Mouse (Mus musculus): Measurements from ENCODE around the gene Ldhb. TPM values are rescaled to one million over a fixed set of nuclear protein-coding genes. Genes with fewer than 3 reads are reported as not detected.

Ldhb gene
- polyA plus RNA-seq, 1 experiment, result 52.1 TPM

DNA sequence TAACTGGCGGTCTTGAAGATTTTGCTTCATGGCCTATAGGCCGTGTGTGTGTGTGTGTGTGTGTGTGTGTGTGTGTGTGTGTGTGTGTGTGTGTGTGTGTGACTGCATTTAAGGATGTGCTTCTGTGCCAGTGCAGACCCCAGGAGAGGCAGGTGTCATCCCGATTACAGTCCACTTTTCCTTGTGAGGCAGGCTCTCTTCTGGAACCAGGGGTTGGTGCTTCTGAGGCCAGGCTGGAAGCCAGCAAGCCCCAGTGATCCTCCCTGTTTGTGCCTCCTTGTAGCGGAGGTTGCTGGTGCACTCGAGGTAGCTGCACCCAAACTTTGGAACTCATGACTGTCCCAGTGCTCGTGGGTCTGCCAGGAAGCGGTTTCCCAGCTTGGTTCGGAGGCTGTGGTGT, 21.9 kb upstream of the Ldhb start:
- TF ChIP-seq SRF (IDR thresholded peaks at IDR 0.05; ENCODE audit: control insufficient read depth, insufficient read length, low read depth), result no peak
- no peak for TF ChIP-seq TCF12 (IDR thresholded peaks at IDR 0.05; ENCODE audit: insufficient read depth, poor library complexity, severe bottlenecking)
- no peak for TF ChIP-seq MYOG (IDR thresholded peaks at IDR 0.05; ENCODE audit: control insufficient read depth in 1 of 3, insufficient read depth in 1 of 3, insufficient read length in 2 of 3, low read depth in 2 of 3)
- no peak for TF ChIP-seq E2F4 (IDR thresholded peaks at IDR 0.05; ENCODE audit: insufficient read depth)
- no peak for TF ChIP-seq REST (IDR thresholded peaks at IDR 0.05; ENCODE audit: insufficient read depth, insufficient read length)
- no peak for TF ChIP-seq POLR2A (IDR thresholded peaks at IDR 0.05; ENCODE audit: insufficient read length, low read depth)
- TF ChIP-seq POLR2AphosphoS2 (IDR thresholded peaks at IDR 0.05; ENCODE audit: insufficient read length, low read depth), result no peak
- TF ChIP-seq MYOD1 (IDR thresholded peaks at IDR 0.05; ENCODE audit: control insufficient read depth in 1 of 3, insufficient read length in 2 of 3, low read depth in 2 of 3), result no peak
- TF ChIP-seq MAX (IDR thresholded peaks at IDR 0.05; ENCODE audit: low read depth), result no peak
- no peak for TF ChIP-seq TCF3 (IDR thresholded peaks at IDR 0.05; ENCODE audit: insufficient read length, low read depth)
- H3K79me2 ChIP-seq (ENCODE audit: control insufficient read depth, insufficient read depth), result no peaks in the 10 kb centered on the region

GRCm38 (mm10) chr6:142527931-142528562, 20.3 kb upstream of the Ldhb start:
- H3ac ChIP-seq (ENCODE audit: control insufficient read depth, insufficient read length), result no peak overlapping the region
- TF ChIP-seq E2F4 (IDR thresholded peaks at IDR 0.05; ENCODE audit: insufficient read depth) (no peak), MYOD1 (IDR thresholded peaks at IDR 0.05; ENCODE audit: control insufficient read depth in 1 of 3, insufficient read length in 2 of 3, low read depth in 2 of 3) (no peak), CEBPB (IDR thresholded peaks at IDR 0.05; ENCODE audit: insufficient read depth, poor library complexity, severe bottlenecking) (no peak), MYOG (IDR thresholded peaks at IDR 0.05; ENCODE audit: control insufficient read depth in 1 of 3, insufficient read depth in 1 of 3, insufficient read length in 2 of 3, low read depth in 2 of 3) (no peak), USF1 (IDR thresholded peaks at IDR 0.05; ENCODE audit: low read depth) (no peak), POLR2A (IDR thresholded peaks at IDR 0.05; ENCODE audit: insufficient read length, low read depth) (no peak), TCF12 (IDR thresholded peaks at IDR 0.05; ENCODE audit: insufficient read depth, poor library complexity, severe bottlenecking) (no peak), TCF3 (IDR thresholded peaks at IDR 0.05; ENCODE audit: insufficient read length, low read depth) (no peak), POLR2AphosphoS2 (IDR thresholded peaks at IDR 0.05; ENCODE audit: insufficient read length, low read depth) (no peak), REST (IDR thresholded peaks at IDR 0.05; ENCODE audit: insufficient read depth, insufficient read length) (no peak), MAX (IDR thresholded peaks at IDR 0.05; ENCODE audit: low read depth) (no peak), SRF (IDR thresholded peaks at IDR 0.05; ENCODE audit: control insufficient read depth, insufficient read length, low read depth) (no peak)
- H3K4me2 ChIP-seq (ENCODE audit: low read depth), result no peak overlapping the region
- no peaks in the 10 kb centered on the region for H3K27me3 ChIP-seq (ENCODE audit: control insufficient read depth, insufficient read depth, insufficient read length)
- H3K4me3 ChIP-seq, result no peak overlapping the region
- H3K79me2 ChIP-seq (ENCODE audit: control insufficient read depth, insufficient read depth), result no peaks in the 10 kb centered on the region
- no peaks in the 10 kb centered on the region for H3K36me3 ChIP-seq (ENCODE audit: control insufficient read depth, insufficient read depth)

More for the DNA sequence above, 21.9 kb upstream of the Ldhb start:
- H3ac ChIP-seq (ENCODE audit: control insufficient read depth, insufficient read length), result no peak overlapping the region
- no peaks in the 10 kb centered on the region for H3K36me3 ChIP-seq (ENCODE audit: control insufficient read depth, insufficient read depth)
- H3K4me2 ChIP-seq (ENCODE audit: low read depth), result no peak overlapping the region
- H3K27me3 ChIP-seq (ENCODE audit: control insufficient read depth, insufficient read depth, insufficient read length), result no peaks in the 10 kb centered on the region
- H3K4me3 ChIP-seq, result no peak overlapping the region

DNA sequence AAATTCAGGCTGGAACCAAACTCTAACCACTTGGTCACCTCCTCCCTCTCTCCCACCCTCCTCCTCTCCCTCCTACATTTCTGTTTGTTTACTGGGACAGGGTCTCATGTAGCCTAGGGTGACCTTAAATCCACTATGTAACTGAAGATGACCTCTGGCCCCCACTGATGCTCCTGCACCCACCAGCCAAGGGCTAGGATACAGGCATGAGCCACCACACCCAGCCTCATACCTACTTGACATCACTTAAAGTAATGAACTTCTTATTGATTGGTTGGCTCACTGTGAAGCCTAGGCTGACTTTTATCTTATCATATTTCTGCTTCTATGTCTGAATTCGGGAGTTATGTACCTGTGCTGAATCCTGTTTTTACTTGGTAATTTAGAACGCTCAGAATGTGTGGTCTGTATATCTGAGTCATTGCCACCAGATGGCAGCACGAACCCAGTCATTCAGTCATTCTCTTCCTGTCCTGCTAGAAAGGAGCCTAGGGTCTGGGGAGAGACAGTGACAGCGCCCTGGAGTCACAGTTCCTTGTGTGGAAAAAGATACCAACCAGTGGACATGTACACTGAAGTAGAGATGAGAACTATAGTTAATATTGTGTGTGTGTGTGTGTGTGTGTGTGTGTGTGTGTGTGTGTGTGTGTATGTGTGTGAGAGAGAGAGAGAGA, 17.0 kb upstream of the Ldhb start:
- H3K36me3 ChIP-seq (ENCODE audit: control insufficient read depth, insufficient read depth), result no peaks in the 10 kb centered on the region
- no peak overlapping the region for H3ac ChIP-seq (ENCODE audit: control insufficient read depth, insufficient read length)
- H3K4me2 ChIP-seq (ENCODE audit: low read depth), result no peak overlapping the region
- no peaks in the 10 kb centered on the region for H3K79me2 ChIP-seq (ENCODE audit: control insufficient read depth, insufficient read depth)
- peaks cover 10% of the 10 kb centered on the region for H3K27me3 ChIP-seq (ENCODE audit: control insufficient read depth, insufficient read depth, insufficient read length)
- TF ChIP-seq CEBPB (IDR thresholded peaks at IDR 0.05; ENCODE audit: insufficient read depth, poor library complexity, severe bottlenecking) (no peak), POLR2AphosphoS2 (IDR thresholded peaks at IDR 0.05; ENCODE audit: insufficient read length, low read depth) (no peak), MYOD1 (IDR thresholded peaks at IDR 0.05; ENCODE audit: control insufficient read depth in 1 of 3, insufficient read length in 2 of 3, low read depth in 2 of 3) (no peak), REST (IDR thresholded peaks at IDR 0.05; ENCODE audit: insufficient read depth, insufficient read length) (no peak), SRF (IDR thresholded peaks at IDR 0.05; ENCODE audit: control insufficient read depth, insufficient read length, low read depth) (no peak), TCF12 (IDR thresholded peaks at IDR 0.05; ENCODE audit: insufficient read depth, poor library complexity, severe bottlenecking) (no peak), MYOG (IDR thresholded peaks at IDR 0.05; ENCODE audit: control insufficient read depth in 1 of 3, insufficient read depth in 1 of 3, insufficient read length in 2 of 3, low read depth in 2 of 3) (no peak), MAX (IDR thresholded peaks at IDR 0.05; ENCODE audit: low read depth) (no peak), USF1 (IDR thresholded peaks at IDR 0.05; ENCODE audit: low read depth) (no peak), E2F4 (IDR thresholded peaks at IDR 0.05; ENCODE audit: insufficient read depth) (no peak), TCF3 (IDR thresholded peaks at IDR 0.05; ENCODE audit: insufficient read length, low read depth) (no peak)
- H3K4me3 ChIP-seq, result no peak overlapping the region

DNA sequence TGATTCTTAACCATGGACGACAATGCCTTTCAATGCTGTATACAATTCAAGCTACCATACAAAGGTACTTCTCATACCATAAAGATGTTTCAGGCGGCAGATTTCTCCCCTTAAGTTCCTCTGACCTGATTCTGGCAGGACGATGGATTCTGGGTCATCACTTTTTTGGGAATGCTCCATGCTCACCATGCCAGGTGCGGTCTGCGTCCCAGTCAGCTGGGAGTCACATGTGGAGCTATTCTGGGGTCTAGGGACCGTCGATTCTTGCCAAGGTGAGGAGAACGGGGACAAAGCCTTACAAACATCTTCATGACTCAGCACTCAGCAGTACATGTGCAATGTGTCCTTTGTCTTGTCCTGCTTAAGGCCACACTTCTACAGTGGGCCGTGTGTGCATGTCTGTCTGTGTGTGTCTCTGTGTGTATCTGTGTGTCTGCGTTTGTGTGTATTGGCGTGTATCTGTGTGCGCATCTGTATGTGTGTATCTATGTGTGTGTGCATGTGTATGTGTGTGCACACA, 13.9 kb upstream of the Ldhb start:
- peaks cover 10% of the 10 kb centered on the region for H3K27me3 ChIP-seq (ENCODE audit: control insufficient read depth, insufficient read depth, insufficient read length)
- no peak overlapping the region for H3ac ChIP-seq (ENCODE audit: control insufficient read depth, insufficient read length)
- no peak overlapping the region for H3K4me3 ChIP-seq
- H3K36me3 ChIP-seq (ENCODE audit: control insufficient read depth, insufficient read depth), result no peaks in the 10 kb centered on the region
- no peak overlapping the region for H3K4me2 ChIP-seq (ENCODE audit: low read depth)
- no peak for TF ChIP-seq MYOG (IDR thresholded peaks at IDR 0.05; ENCODE audit: control insufficient read depth in 1 of 3, insufficient read depth in 1 of 3, insufficient read length in 2 of 3, low read depth in 2 of 3)
- no peak for TF ChIP-seq POLR2A (IDR thresholded peaks at IDR 0.05; ENCODE audit: insufficient read length, low read depth)
- H3K79me2 ChIP-seq (ENCODE audit: control insufficient read depth, insufficient read depth), result no peaks in the 10 kb centered on the region

Data from myocyte (in vitro differentiated cells).